Comparison of ENCODE assay signal across 8 mouse cellular contexts in the genomic region with DNA sequence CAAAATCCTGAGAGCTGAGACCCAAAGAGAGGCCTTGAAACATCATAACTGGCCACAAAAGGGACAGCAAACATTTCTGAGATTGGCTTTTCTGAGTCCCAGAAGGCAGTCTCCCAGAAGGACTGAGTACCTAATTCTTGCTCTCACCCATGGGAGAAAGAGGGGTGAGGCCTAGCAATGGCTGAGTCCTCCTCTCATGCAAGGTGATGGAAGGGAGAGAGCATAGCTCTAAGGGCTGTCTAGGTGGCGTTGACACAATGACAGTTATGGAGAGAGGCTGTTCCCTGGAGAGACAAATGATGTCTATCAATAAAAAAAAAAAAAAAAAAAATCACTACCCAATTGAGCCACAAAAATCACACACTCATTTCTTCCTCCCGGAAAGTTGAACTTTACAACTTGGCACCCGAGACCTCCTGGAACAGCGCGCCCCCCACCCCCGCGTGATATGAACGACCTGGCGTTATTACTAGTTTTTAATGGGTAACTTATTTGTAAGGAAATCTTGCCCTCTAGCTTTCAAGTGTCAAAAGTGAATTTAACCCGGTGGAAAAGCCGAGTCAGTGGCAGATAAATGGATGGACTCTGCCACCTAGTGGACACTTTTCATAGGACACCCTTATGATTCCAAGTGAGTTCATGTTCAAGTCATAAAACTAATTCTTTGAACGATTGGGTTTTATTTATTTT.
DNase-seq lines count a peak whose midpoint lies in the region; ATAC-seq and TF ChIP-seq lines count a peak whose summit lies in the region.

No protein-coding gene starts in this region.

- peak; percentile 21; the same call in 1 of the 2 replicates for TF ChIP-seq CTCF in G1E (IDR thresholded peaks at IDR 0.05; ENCODE audit: low read depth, low read length)

- no peak overlapping the region for H3K27ac ChIP-seq in forebrain, embryonic 14.5 days (ENCODE audit: low read depth, low read length)
- H3K27ac ChIP-seq in hindbrain, embryonic 14.5 days, result no peak overlapping the region

- no peak overlapping the region for H3K9ac ChIP-seq in forebrain, embryonic 14.5 days (ENCODE audit: low read length)
- no peak overlapping the region for H3K9ac ChIP-seq in hindbrain, embryonic 14.5 days

- H3K27me3 ChIP-seq in G1E (ENCODE audit: insufficient read depth, low read length), result peaks cover 11% of the 10 kb centered on the region; the same call in 1 of the 2 replicates
- peaks cover 13% of the 10 kb centered on the region; the same call in 1 of the 2 replicates for H3K27me3 ChIP-seq in forebrain, embryonic 14.5 days (replicated peaks; ENCODE audit: control insufficient read depth, insufficient read depth, low read length)
- H3K27me3 ChIP-seq in hindbrain, embryonic 14.5 days (ENCODE audit: control insufficient read depth, insufficient read depth, low read length), result peaks cover 27% of the 10 kb centered on the region

- DNase-seq in G1E (ENCODE audit: low spot score), result peak; percentile 34
- peak; percentile 29 for DNase-seq in c-Kit-negative CD71-positive TER-119-positive erythroid progenitor cells, embryonic 14.5 days (ENCODE audit: low read depth, low spot score)
- peak; percentile 85 for DNase-seq in forebrain, embryonic 14.5 days (ENCODE audit: low spot score)
- DNase-seq in hindbrain, embryonic 14.5 days (ENCODE audit: low spot score), result peak; percentile 91
- peak; percentile 38 for DNase-seq in layer of hippocampus, adult 9-11 months
- DNase-seq in lung, postnatal 10 days, result peak; percentile 84
- peak; percentile 90 for DNase-seq in retina, embryonic 14.5 days (ENCODE audit: low spot score)
- peak; percentile 66 for DNase-seq in thymus, postnatal 4 days

- no peak for ATAC-seq in G1E (ENCODE audit: extremely low read depth, insufficient number of reproducible peaks, low FRiP score, poor library complexity, severe bottlenecking)
- peak; percentile 50 for ATAC-seq in forebrain, embryonic 14.5 days
- ATAC-seq in hindbrain, embryonic 14.5 days (ENCODE audit: low FRiP score), result peak; percentile 59; the same call in 1 of the 2 replicates

- H3K36me3 ChIP-seq in G1E (replicated peaks), result no peaks in the 10 kb centered on the region
- no peaks in the 10 kb centered on the region for H3K36me3 ChIP-seq in forebrain, embryonic 14.5 days (ENCODE audit: control insufficient read depth, insufficient read depth, low read length)
- H3K36me3 ChIP-seq in hindbrain, embryonic 14.5 days (replicated peaks; ENCODE audit: control insufficient read depth, insufficient read depth), result no peaks in the 10 kb centered on the region

- no peaks in the 10 kb centered on the region for H3K4me1 ChIP-seq in G1E (ENCODE audit: insufficient read depth, low read depth, low read length)
- peaks cover 3% of the 10 kb centered on the region; the same call in 1 of the 2 replicates for H3K4me1 ChIP-seq in forebrain, embryonic 14.5 days (ENCODE audit: control insufficient read depth, insufficient read depth, low read length)
- peaks cover 7% of the 10 kb centered on the region; the same call in 1 of the 2 replicates for H3K4me1 ChIP-seq in hindbrain, embryonic 14.5 days (replicated peaks; ENCODE audit: control insufficient read depth, insufficient read depth, low read length)

- 13% methylated on average over 12 of the region's 12 CpGs for WGBS in forebrain, embryonic 14.5 days
- WGBS in hindbrain, embryonic 14.5 days, result 14% methylated on average over 12 of the region's 12 CpGs

- no peaks in the 10 kb centered on the region for H3K9me3 ChIP-seq in G1E (replicated peaks)
- H3K9me3 ChIP-seq in forebrain, embryonic 14.5 days (replicated peaks; ENCODE audit: control insufficient read depth, low read length), result no peaks in the 10 kb centered on the region
- H3K9me3 ChIP-seq in hindbrain, embryonic 14.5 days (ENCODE audit: control insufficient read depth, low read length), result no peaks in the 10 kb centered on the region

- H3K4me3 ChIP-seq in G1E (ENCODE audit: low read depth, low read length), result no peak overlapping the region
- no peak overlapping the region for H3K4me3 ChIP-seq in forebrain, embryonic 14.5 days (ENCODE audit: low read depth, low read length)
- H3K4me3 ChIP-seq in hindbrain, embryonic 14.5 days (replicated peaks; ENCODE audit: low read length), result no peak overlapping the region

- no peak overlapping the region for H3K4me2 ChIP-seq in forebrain, embryonic 14.5 days (ENCODE audit: low read length)
- H3K4me2 ChIP-seq in hindbrain, embryonic 14.5 days (replicated peaks), result no peak overlapping the region; the same call in 1 of the 2 replicates

Comparison
In these comparisons a context has a peak if more than half of its experiments do, and no peak if none do; other contexts are left out.
1. DNase-seq: peak in every context shown above with its lines; median percentile 91 in hindbrain, embryonic 14.5 days; 90 in retina, embryonic 14.5 days; 85 in forebrain, embryonic 14.5 days; 84 in lung, postnatal 10 days; 66 in thymus, postnatal 4 days; 38 in layer of hippocampus, adult 9-11 months; 34 in G1E; 29 in c-Kit-negative CD71-positive TER-119-positive erythroid progenitor cells, embryonic 14.5 days.